Mouse (Mus musculus) C2C12 (cell line): ENCODE measurements around the gene Grip1.

Experiments
- CEBPB ChIP-seq: IDR thresholded peaks from one replicate; pipeline ENCODE4 v1.6.1; 2011; ENCODE audit warnings: low read depth, mild to moderate bottlenecking, control low read depth, moderate library complexity
- CTCF ChIP-seq: IDR thresholded peaks from one replicate; pipeline ENCODE4 v1.5.1; 2011; ENCODE audit not compliant: control insufficient read depth, insufficient read depth, insufficient read length
- MYOD1 ChIP-seq: IDR thresholded peaks from one replicate; pipeline ENCODE4 v1.6.1; 2011; ENCODE audit warnings: low read depth; ENCODE audit not compliant: control insufficient read depth, insufficient read length
- MYOG ChIP-seq: IDR thresholded peaks from one replicate; pipeline ENCODE4 v1.6.1; 2011; ENCODE audit not compliant: control insufficient read depth, insufficient read length; ENCODE audit errors: extremely low read depth

DNA sequence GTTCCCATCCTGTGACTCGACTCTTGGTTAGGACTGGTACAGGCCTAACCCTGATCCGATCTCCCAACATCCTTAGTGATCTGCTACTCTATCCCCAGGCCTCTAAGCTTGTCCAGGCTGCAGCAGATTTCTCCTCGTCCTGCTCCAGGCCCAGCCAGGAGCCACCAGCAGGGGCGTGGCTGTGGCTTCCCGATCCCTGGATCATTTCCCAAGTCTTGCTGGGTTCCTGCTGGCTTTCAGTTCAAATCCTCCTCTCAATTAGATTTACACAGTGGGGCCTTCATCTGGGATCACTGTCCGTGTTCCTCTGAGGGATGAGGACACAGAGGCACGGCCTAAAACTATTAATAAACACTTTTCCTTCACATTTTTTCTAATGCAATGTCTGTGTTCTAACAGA lies 25.5 kb upstream of the Grip1 start:
- TF ChIP-seq MYOD1 (no peak), CTCF (no peak), CEBPB (no peak), MYOG (no peak)
